Mouse (Mus musculus): ENCODE measurements around the gene Ptp4a2.
"Not testable (repeated sequence)": the region's sequence is repeated elsewhere in the genome, so short reads cannot be mapped to it uniquely, and the experiment has no call there.

Gene Ptp4a2

DNA sequence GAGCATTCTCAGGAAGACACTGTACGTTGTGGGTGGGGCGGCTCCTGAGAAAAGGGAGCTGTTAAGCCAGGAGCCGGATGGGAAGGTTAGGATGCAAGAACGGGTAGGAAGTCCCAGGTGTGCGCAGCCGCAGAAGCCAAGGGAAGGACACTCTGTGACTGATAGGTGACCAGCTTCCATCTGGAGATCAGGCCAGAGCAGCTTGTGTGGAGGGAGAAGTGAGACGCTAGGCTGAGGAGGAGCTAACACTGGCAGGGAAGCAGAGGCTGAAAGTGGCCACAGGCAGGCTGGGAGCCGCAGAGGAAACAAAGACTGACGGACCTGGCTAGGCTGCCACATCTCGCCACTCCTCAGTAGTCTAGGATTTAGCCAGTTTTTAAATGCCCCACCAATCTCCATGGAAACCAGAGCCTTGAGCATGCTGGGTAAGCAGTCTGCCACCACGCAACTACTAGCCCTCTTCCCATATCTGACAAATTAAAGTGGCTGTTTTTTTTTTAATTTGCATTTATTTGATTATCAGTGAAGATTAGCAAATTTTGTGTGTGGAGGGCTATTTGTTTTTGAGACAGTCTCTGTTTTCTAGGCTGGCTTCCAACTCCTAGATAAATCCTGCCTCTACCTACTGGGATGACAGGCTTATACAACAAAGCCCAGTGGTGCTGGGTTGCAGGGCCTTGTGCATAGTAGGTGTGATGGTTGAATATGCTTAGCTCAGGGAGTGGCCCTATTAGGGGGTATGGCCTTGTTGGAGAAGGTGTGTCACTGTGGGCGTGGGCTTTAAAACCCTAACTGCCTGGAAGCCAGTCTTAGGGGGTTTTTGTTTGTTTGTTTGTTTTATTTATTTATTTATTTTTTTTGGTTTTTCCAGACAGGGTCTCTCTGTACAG lies 73.3 kb downstream of the Ptp4a2 start:
- DNase-seq (ENCODE audit: low read depth): peak; percentile 66

- no peak for DNase-seq (ENCODE audit: low read depth)
Observed at GRCm38 (mm10) chr4:129889661-129890060, 78.6 kb downstream of the Ptp4a2 start.

DNA sequence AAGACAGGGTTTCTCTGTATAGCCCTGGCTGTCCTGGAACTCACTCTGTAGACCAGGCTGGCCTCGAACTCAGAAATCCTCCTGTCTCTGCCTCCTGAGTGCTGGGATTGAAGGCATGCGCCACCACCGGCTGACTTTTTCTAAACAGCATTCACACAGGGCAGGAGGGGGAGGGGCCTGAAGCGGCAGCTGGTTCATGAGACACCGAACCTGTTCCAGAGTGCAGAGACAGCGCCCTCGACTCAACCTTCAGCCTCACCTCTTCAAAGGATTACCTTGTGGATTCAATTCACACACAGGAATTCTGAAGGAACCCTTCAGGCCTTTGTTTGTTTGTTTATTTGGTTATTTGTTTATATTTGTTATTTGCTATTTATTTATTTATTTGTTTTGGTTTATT lies 79.1 kb downstream of the Ptp4a2 start:
- no peak for DNase-seq (ENCODE audit: low read depth)

DNA sequence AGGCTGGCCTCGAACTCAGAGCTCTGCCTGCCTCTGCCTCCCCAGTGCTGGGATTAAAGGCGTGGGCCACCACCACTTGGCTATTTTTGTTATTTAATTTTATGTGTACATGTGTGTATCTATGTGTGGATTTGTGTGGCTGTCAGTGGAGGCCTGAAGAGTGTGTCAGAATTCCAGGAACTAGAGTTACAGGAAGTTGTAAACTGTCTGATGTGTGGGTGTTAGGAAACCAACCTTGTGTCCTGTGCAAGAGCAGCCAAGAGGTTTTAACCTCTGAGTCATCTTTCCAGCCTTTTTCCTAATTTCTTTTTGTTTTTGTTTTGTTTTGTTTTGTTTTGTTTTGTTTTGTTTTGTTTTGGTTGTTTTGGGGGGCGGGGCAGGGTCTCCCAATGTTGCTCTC lies 83.8 kb downstream of the Ptp4a2 start:
- DNase-seq (ENCODE audit: low read depth): peak; percentile 54

GRCm38 (mm10) chr4:129898815-129899214 lies 87.8 kb downstream of the Ptp4a2 start:
- DNase-seq (ENCODE audit: low read depth): not testable (repeated sequence)
